Mouse (Mus musculus) limb, embryonic 14.5 days (tissue): ENCODE measurements around the gene Polr2c. TPM values are rescaled to one million over a fixed set of nuclear protein-coding genes. Genes with fewer than 3 reads are reported as not detected.
A peak's percentile ranks its signal among the peaks of the same experiment; 100 is the strongest.

Experiments used
- ATAC-seq: fragments of 200-750 bp; cut with Nextera tagmentation; 2 replicates; pipeline ENCODE4 v1.8.0; 2017; ENCODE audit warnings: low read depth, moderate number of reproducible peaks, moderate TSS enrichment; ENCODE audit not compliant: low FRiP score
- DNase-seq: peaks from one replicate; pipeline ENCODE4 v3.0.0-alpha.2; 2015; ENCODE audit warnings: low spot score
- H3K27ac ChIP-seq: fragments of 300-500 bp; sonication (generic); replicated peaks from 2 replicates; pipeline ENCODE4 v1.5.1; 2014; ENCODE audit warnings: low read depth, mild to moderate bottlenecking, low read length, moderate library complexity, mixed read lengths
- H3K27me3 ChIP-seq: fragments of 300-500 bp; sonication (generic); 2 replicates; pipeline ENCODE4 v1.6.1; 2014; ENCODE audit warnings: low read length, mixed read lengths; ENCODE audit not compliant: control insufficient read depth, insufficient read depth
- H3K36me3 ChIP-seq: fragments of 300-500 bp; sonication (generic); 2 replicates; pipeline ENCODE4 v1.6.1; 2014; ENCODE audit warnings: mild to moderate bottlenecking, low read length, moderate library complexity, mixed read lengths; ENCODE audit not compliant: control insufficient read depth, insufficient read depth
- H3K4me1 ChIP-seq: fragments of 300-500 bp; sonication (generic); 2 replicates; pipeline ENCODE4 v1.6.1; 2014; ENCODE audit warnings: antibody characterized with exemption, low read length, mixed read lengths; ENCODE audit not compliant: control insufficient read depth, insufficient read depth
- H3K4me2 ChIP-seq: fragments of 300-500 bp; sonication (generic); replicated peaks from 2 replicates; pipeline ENCODE4 v1.6.1; 2014; ENCODE audit warnings: low read depth, mild to moderate bottlenecking, low read length, moderate library complexity; ENCODE audit not compliant: severe bottlenecking
- H3K4me3 ChIP-seq: fragments of 300-500 bp; sonication (generic); replicated peaks from 2 replicates; pipeline ENCODE4 v1.5.1; 2014; ENCODE audit warnings: low read length
- H3K9ac ChIP-seq: fragments of 300-500 bp; sonication (generic); 2 replicates; pipeline ENCODE4 v1.6.1; 2014; ENCODE audit warnings: mild to moderate bottlenecking, low read depth, low read length, moderate library complexity; ENCODE audit not compliant: severe bottlenecking
- H3K9me3 ChIP-seq: fragments of 300-500 bp; sonication (generic); 2 replicates; pipeline ENCODE4 v1.6.1; 2016; ENCODE audit warnings: low read length; ENCODE audit not compliant: control insufficient read depth
- POLR2A ChIP-seq: fragments of 200-500 bp; IDR thresholded peaks from 2 replicates; pipeline ENCODE4 v1.8.0; 2012; ENCODE audit warnings: inconsistent platforms, mild to moderate bottlenecking, moderate library complexity, borderline replicate concordance; ENCODE audit not compliant: insufficient read depth, insufficient read length; ENCODE audit errors: extremely low read depth
- WGBS: fragments of 180-500 bp; shearing (Covaris S2); extraction: QIAGEN DNeasy Blood & Tissue Kit; methylation state at CpG from one replicate; pipeline ENCODE4 v1.1.7; 2014; 5-methylcytosine and 5-hydroxymethylcytosine counted together
- polyA plus RNA-seq, 2 experiments: library from polyadenylated mRNA; depleted of rRNA in 1 of 2; stranded (reverse) in 1 of 2; unstranded in 1 of 2; fragments of >200 nt; fragmentation: Nextera tagmentation in 1 of 2; extraction: Ambion mirVana in 1 of 2; gene quantifications; 2 replicates each; pipeline versions ENCODE4 v1.2.1 to v1.2.3; 2012 to 2014

Gene Polr2c
- polyA plus RNA-seq, 2 experiments: 129 to 135 TPM

GRCm38 (mm10) chr8:94900617-94901016 is 43.4 kb downstream of the Polr2c start:
- Histone ChIP-seq H3K4me3 (no peak overlapping the region), H3K4me1 (peaks cover 34% of the 10 kb centered on the region), H3K36me3 (peaks cover 38% of the 10 kb centered on the region), H3K4me2 (no peak overlapping the region), H3K9ac (peak overlapping the region; percentile 21; the same call in 1 of the 2 replicates), H3K27ac (no peak overlapping the region), H3K9me3 (no peaks in the 10 kb centered on the region), H3K27me3 (no peaks in the 10 kb centered on the region)
- ATAC-seq: no peak
- WGBS: 11% methylated on average over 6 of the region's 6 CpGs
- TF ChIP-seq POLR2A: no peak
- no peak for DNase-seq

DNA sequence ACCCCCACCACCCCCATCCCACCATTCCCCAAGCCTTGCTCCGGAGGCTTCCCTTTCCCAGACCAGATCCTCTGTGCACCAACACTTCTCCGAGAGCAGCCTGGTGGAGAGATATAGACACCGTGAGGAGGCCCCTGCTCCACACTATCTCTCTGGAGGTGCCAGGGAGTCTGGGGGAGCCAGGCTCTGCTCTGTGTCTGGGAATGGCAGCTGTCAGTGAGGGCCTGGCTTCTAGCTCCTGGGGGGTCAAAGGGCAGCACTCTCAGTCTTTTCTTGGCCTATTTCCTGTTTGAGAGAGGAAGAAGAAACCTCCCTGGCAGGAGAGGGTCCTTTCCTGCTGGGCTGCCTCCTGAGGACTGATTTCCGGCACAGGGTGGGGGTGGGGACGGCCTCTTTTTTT is 43.8 kb downstream of the Polr2c start:
- H3K27ac ChIP-seq: no peak overlapping the region
- 11% methylated on average over 5 of the region's 5 CpGs for WGBS
- no peak for TF ChIP-seq POLR2A
- H3K4me1 ChIP-seq: peaks cover 35% of the 10 kb centered on the region
- H3K27me3 ChIP-seq: no peaks in the 10 kb centered on the region
- H3K9me3 ChIP-seq: no peaks in the 10 kb centered on the region
- 0 out of 2 replicates have a peak overlapping the region, but pooled peaks have one; percentile 13 for H3K4me2 ChIP-seq
- H3K9ac ChIP-seq: peak overlapping the region; percentile 21; the same call in 1 of the 2 replicates
- ATAC-seq: 0 out of 2 replicates have a peak, but pooled peaks have one; percentile 23
- DNase-seq: no peak
- no peak overlapping the region for H3K4me3 ChIP-seq
- peaks cover 42% of the 10 kb centered on the region for H3K36me3 ChIP-seq

DNA sequence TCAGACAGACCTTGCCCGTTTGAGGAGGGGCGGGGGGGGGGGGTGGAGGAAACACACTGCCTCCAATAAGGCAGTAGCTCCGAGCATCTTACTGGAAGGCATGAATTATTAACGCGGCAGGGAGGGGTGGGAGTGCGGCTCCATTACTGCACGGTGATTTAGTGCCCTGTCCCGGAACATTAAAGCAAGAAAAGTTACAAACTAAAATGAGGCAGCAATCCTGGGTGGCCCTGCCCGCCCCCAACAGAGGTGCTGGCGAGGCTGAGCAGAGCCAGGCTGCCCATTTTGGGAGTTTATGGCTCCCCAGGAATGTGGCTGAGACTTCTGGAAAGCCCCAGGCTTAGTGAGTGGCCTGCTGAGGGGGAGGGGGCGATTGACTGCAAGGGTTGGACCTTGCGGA is 46.5 kb downstream of the Polr2c start:
- no peak overlapping the region for H3K4me2 ChIP-seq
- H3K36me3 ChIP-seq: peaks cover 68% of the 10 kb centered on the region
- DNase-seq: peak; percentile 35
- peak; percentile 28; the same call in 1 of the 2 replicates for ATAC-seq
- peaks cover 35% of the 10 kb centered on the region for H3K4me1 ChIP-seq
- no peak overlapping the region for H3K27ac ChIP-seq
- no peak for TF ChIP-seq POLR2A
- H3K4me3 ChIP-seq: no peak overlapping the region
- 20% methylated on average over 12 of the region's 12 CpGs for WGBS
- no peaks in the 10 kb centered on the region for H3K9me3 ChIP-seq
- no peak overlapping the region for H3K9ac ChIP-seq
- no peaks in the 10 kb centered on the region for H3K27me3 ChIP-seq

DNA sequence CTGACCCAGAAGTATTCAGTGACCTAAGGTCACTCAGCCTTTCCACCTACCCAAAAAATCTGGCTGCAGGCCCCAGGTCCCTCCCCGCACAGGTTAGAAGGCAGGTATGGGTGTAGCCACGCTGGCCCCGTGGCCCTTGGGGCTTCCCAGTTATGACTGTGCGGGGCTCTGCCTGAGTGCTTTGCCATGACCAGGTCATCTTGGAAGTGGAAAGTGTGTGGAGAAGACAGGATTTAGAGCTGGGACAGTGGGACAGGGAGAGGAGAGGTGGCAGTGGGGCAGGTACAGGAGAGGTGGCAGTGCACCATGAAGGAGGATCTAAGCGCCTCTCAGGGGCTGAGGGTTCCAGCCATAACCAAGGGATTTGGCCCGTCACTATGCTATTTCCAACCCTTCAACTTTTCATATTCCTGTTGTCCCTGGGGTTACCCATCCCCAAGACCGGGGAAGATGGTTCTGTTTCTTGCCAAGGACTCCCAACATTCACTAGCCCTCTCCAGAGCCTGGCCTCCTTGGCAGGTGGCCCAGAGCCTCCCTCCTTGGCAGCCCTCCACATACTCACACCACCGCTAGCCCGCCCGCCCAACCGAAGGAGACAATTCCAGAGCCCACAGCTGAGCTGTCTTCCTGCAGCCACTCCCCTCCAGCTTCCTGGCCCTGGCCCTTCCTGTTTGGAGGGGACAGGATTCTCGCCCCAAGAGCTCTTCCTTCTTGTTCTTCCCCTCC is 47.4 kb downstream of the Polr2c start:
- Histone ChIP-seq H3K36me3 (peaks cover 76% of the 10 kb centered on the region), H3K4me3 (no peak overlapping the region), H3K4me2 (no peak overlapping the region), H3K9ac (no peak overlapping the region), H3K27ac (no peak overlapping the region), H3K4me1 (peaks cover 35% of the 10 kb centered on the region), H3K9me3 (no peaks in the 10 kb centered on the region), H3K27me3 (no peaks in the 10 kb centered on the region)
- 56% methylated on average over 12 of the region's 12 CpGs for WGBS
- DNase-seq: no peak
- TF ChIP-seq POLR2A: no peak
- ATAC-seq: no peak

DNA sequence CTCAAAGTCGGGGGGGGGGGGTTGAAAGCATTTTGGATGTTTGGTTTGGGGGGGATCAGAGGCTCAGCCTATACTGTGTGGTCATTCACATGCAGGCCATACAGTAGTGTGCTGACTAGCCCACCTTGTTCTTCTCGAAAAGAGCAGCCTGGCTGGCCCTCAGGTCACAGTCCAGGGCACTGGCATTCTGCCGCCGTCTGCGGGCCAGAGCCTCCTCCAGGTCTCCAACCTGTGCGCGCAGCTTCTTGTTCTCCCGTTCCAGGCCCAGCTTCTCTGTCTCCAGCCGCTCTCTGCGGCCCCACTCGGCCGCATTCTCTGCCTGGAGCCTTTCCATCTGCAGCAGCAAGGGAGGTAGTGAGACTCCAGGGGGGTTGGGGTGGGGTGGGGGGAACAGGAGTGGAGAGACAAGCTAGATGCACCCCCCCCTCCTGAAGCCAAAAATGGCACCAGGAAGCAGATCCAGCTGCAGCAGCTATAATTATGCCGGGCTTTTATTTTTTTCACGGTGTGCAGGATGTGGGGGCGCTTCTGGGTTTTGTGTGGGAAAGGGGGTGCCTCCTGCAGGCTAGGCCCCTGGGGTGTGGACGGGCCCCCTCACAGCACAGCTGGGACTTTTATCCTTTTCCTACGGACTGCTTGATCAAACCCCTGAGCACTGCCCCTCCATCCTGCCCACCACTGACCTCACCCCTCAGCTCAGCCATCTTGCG is 50.5 kb downstream of the Polr2c start:
- TF ChIP-seq POLR2A: no peak
- H3K9me3 ChIP-seq: no peaks in the 10 kb centered on the region
- H3K4me3 ChIP-seq: no peak overlapping the region
- H3K4me2 ChIP-seq: no peak overlapping the region
- no peaks in the 10 kb centered on the region for H3K27me3 ChIP-seq
- 82% methylated on average over 17 of the region's 18 CpGs for whole genome bisulfite sequencing
- ATAC-seq (no peak), DNase-seq (no peak)
- H3K9ac ChIP-seq: no peak overlapping the region
- peaks cover 23% of the 10 kb centered on the region for H3K4me1 ChIP-seq
- H3K36me3 ChIP-seq: peaks cover 92% of the 10 kb centered on the region
- H3K27ac ChIP-seq: no peak overlapping the region
